Mouse (Mus musculus): ENCODE results near the gene Ncbp1. TPM values are rescaled to one million over a fixed set of nuclear protein-coding genes. Genes with fewer than 3 reads are reported as not detected.

Gene Ncbp1
- 74.6 and 92.0 TPM in 2 replicates for polyA plus RNA-seq (2014; fragmentation: Nextera tagmentation; extraction: Ambion mirVana)

- under 1% methylated on average over 89 of the region's 90 CpGs for WGBS
- Histone ChIP-seq H3K36me3 (ENCODE audit: control insufficient read depth, insufficient read depth, low read length) (peaks cover 3% of the 10 kb centered on the region; the same call in 1 of the 2 replicates), H3K27ac (ENCODE audit: low read depth, low read length) (peak within 1 kb of the TSS; percentile 96), H3K9me3 (ENCODE audit: control insufficient read depth, low read length) (no peaks in the 10 kb centered on the region), H3K9ac (replicated peaks; ENCODE audit: low read depth, low read length) (peak within 1 kb of the TSS; percentile 96), H3K4me3 (ENCODE audit: low read depth, low read length) (peak within 1 kb of the TSS; percentile 95), H3K27me3 (ENCODE audit: control insufficient read depth, insufficient read depth, low read length) (no peaks in the 10 kb centered on the region), H3K4me1 (ENCODE audit: control insufficient read depth, insufficient read depth, low read length) (peaks cover 18% of the 10 kb centered on the region), H3K4me2 (ENCODE audit: low read depth, low read length) (peak within 1 kb of the TSS; percentile 88)
- ATAC-seq (ENCODE audit: low read depth), result peak; percentile 95
Measured at GRCm38 (mm10) chr4:46138287-46139222, at the start of gene Ncbp1, which contains the start of gene Tstd2. TSS of gene Ncbp1 (plus strand) at chr4:46138613. TSS of gene Tstd2 (minus strand) at chr4:46138694.

GRCm38 (mm10) chr4:46089524-46090125 is 48.8 kb upstream of the Ncbp1 start:
- H3K9me3 ChIP-seq (ENCODE audit: control insufficient read depth, low read length), result no peaks in the 10 kb centered on the region
- no peak for ATAC-seq (ENCODE audit: low read depth)
- 30% methylated on average over 14 of the region's 14 CpGs for WGBS
- H3K4me1 ChIP-seq (ENCODE audit: control insufficient read depth, insufficient read depth, low read length), result no peaks in the 10 kb centered on the region; the same call in 1 of the 2 replicates
- H3K9ac ChIP-seq (replicated peaks; ENCODE audit: low read depth, low read length), result no peak overlapping the region
- no peak overlapping the region for H3K4me3 ChIP-seq (ENCODE audit: low read depth, low read length)
- no peak overlapping the region for H3K4me2 ChIP-seq (ENCODE audit: low read depth, low read length)
- no peaks in the 10 kb centered on the region for H3K27me3 ChIP-seq (ENCODE audit: control insufficient read depth, insufficient read depth, low read length)
- H3K36me3 ChIP-seq (ENCODE audit: control insufficient read depth, insufficient read depth, low read length), result no peaks in the 10 kb centered on the region
- no peak overlapping the region for H3K27ac ChIP-seq (ENCODE audit: low read depth, low read length)

- Histone ChIP-seq H3K4me3 (ENCODE audit: low read depth, low read length) (no peak overlapping the region), H3K4me2 (ENCODE audit: low read depth, low read length) (no peak overlapping the region), H3K9ac (replicated peaks; ENCODE audit: low read depth, low read length) (no peak overlapping the region), H3K27me3 (ENCODE audit: control insufficient read depth, insufficient read depth, low read length) (no peaks in the 10 kb centered on the region), H3K9me3 (ENCODE audit: control insufficient read depth, low read length) (no peaks in the 10 kb centered on the region), H3K4me1 (ENCODE audit: control insufficient read depth, insufficient read depth, low read length) (0 out of 2 replicates have a peak, but pooled peaks cover 3% of the 10 kb centered on the region), H3K36me3 (ENCODE audit: control insufficient read depth, insufficient read depth, low read length) (no peaks in the 10 kb centered on the region), H3K27ac (ENCODE audit: low read depth, low read length) (no peak overlapping the region)
- ATAC-seq (ENCODE audit: low read depth), result no peak
- WGBS, result 91% methylated on average over 5 of the region's 5 CpGs
Measured at GRCm38 (mm10) chr4:46092429-46093076, 45.9 kb upstream of the Ncbp1 start.

- no peaks in the 10 kb centered on the region for H3K9me3 ChIP-seq (ENCODE audit: control insufficient read depth, low read length)
- H3K36me3 ChIP-seq (ENCODE audit: control insufficient read depth, insufficient read depth, low read length), result no peaks in the 10 kb centered on the region
- H3K27ac ChIP-seq (ENCODE audit: low read depth, low read length), result no peak overlapping the region
- 0 out of 2 replicates have a peak, but pooled peaks cover 3% of the 10 kb centered on the region for H3K4me1 ChIP-seq (ENCODE audit: control insufficient read depth, insufficient read depth, low read length)
- H3K4me2 ChIP-seq (ENCODE audit: low read depth, low read length), result no peak overlapping the region
- H3K4me3 ChIP-seq (ENCODE audit: low read depth, low read length), result no peak overlapping the region
- H3K27me3 ChIP-seq (ENCODE audit: control insufficient read depth, insufficient read depth, low read length), result no peaks in the 10 kb centered on the region
- peak; percentile 46; the same call in 1 of the 2 replicates for ATAC-seq (ENCODE audit: low read depth)
- 53% methylated on average over 15 of the region's 15 CpGs for WGBS
- H3K9ac ChIP-seq (replicated peaks; ENCODE audit: low read depth, low read length), result no peak overlapping the region
Measured at GRCm38 (mm10) chr4:46094916-46095825, 43.2 kb upstream of the Ncbp1 start.

- 94% methylated on average over 3 of the region's 3 CpGs for WGBS
- Histone ChIP-seq H3K27me3 (ENCODE audit: control insufficient read depth, insufficient read depth, low read length) (no peaks in the 10 kb centered on the region), H3K4me3 (ENCODE audit: low read depth, low read length) (no peak overlapping the region), H3K4me1 (ENCODE audit: control insufficient read depth, insufficient read depth, low read length) (0 out of 2 replicates have a peak, but pooled peaks cover 3% of the 10 kb centered on the region), H3K9me3 (ENCODE audit: control insufficient read depth, low read length) (no peaks in the 10 kb centered on the region), H3K4me2 (ENCODE audit: low read depth, low read length) (no peak overlapping the region), H3K36me3 (ENCODE audit: control insufficient read depth, insufficient read depth, low read length) (no peaks in the 10 kb centered on the region), H3K27ac (ENCODE audit: low read depth, low read length) (no peak overlapping the region), H3K9ac (replicated peaks; ENCODE audit: low read depth, low read length) (no peak overlapping the region)
- ATAC-seq (ENCODE audit: low read depth), result no peak
Measured at GRCm38 (mm10) chr4:46095826-46096159, 42.6 kb upstream of the Ncbp1 start.

GRCm38 (mm10) chr4:46096546-46096945 is 41.9 kb upstream of the Ncbp1 start:
- WGBS, result 90% methylated on average over 7 of the region's 7 CpGs
- Histone ChIP-seq H3K27ac (ENCODE audit: low read depth, low read length) (no peak overlapping the region), H3K36me3 (ENCODE audit: control insufficient read depth, insufficient read depth, low read length) (no peaks in the 10 kb centered on the region), H3K4me3 (ENCODE audit: low read depth, low read length) (no peak overlapping the region), H3K9ac (replicated peaks; ENCODE audit: low read depth, low read length) (no peak overlapping the region), H3K27me3 (ENCODE audit: control insufficient read depth, insufficient read depth, low read length) (no peaks in the 10 kb centered on the region), H3K4me2 (ENCODE audit: low read depth, low read length) (no peak overlapping the region), H3K4me1 (ENCODE audit: control insufficient read depth, insufficient read depth, low read length) (0 out of 2 replicates have a peak, but pooled peaks cover 3% of the 10 kb centered on the region), H3K9me3 (ENCODE audit: control insufficient read depth, low read length) (no peaks in the 10 kb centered on the region)
- ATAC-seq (ENCODE audit: low read depth), result no peak

GRCm38 (mm10) chr4:46097591-46097990 is 40.8 kb upstream of the Ncbp1 start:
- 93% methylated on average over 2 of the region's 2 CpGs for WGBS
- H3K36me3 ChIP-seq (ENCODE audit: control insufficient read depth, insufficient read depth, low read length), result no peaks in the 10 kb centered on the region
- no peak overlapping the region for H3K27ac ChIP-seq (ENCODE audit: low read depth, low read length)
- no peak overlapping the region for H3K9ac ChIP-seq (replicated peaks; ENCODE audit: low read depth, low read length)
- H3K9me3 ChIP-seq (ENCODE audit: control insufficient read depth, low read length), result no peaks in the 10 kb centered on the region
- no peak overlapping the region for H3K4me2 ChIP-seq (ENCODE audit: low read depth, low read length)
- no peak for ATAC-seq (ENCODE audit: low read depth)
- no peaks in the 10 kb centered on the region for H3K27me3 ChIP-seq (ENCODE audit: control insufficient read depth, insufficient read depth, low read length)
- H3K4me1 ChIP-seq (ENCODE audit: control insufficient read depth, insufficient read depth, low read length), result 0 out of 2 replicates have a peak, but pooled peaks cover 3% of the 10 kb centered on the region
- no peak overlapping the region for H3K4me3 ChIP-seq (ENCODE audit: low read depth, low read length)

- Histone ChIP-seq H3K9me3 (ENCODE audit: control insufficient read depth, low read length) (no peaks in the 10 kb centered on the region), H3K4me3 (ENCODE audit: low read depth, low read length) (no peak overlapping the region), H3K27me3 (ENCODE audit: control insufficient read depth, insufficient read depth, low read length) (no peaks in the 10 kb centered on the region), H3K36me3 (ENCODE audit: control insufficient read depth, insufficient read depth, low read length) (no peaks in the 10 kb centered on the region), H3K4me2 (ENCODE audit: low read depth, low read length) (no peak overlapping the region), H3K4me1 (ENCODE audit: control insufficient read depth, insufficient read depth, low read length) (0 out of 2 replicates have a peak, but pooled peaks cover 3% of the 10 kb centered on the region), H3K27ac (ENCODE audit: low read depth, low read length) (no peak overlapping the region), H3K9ac (replicated peaks; ENCODE audit: low read depth, low read length) (no peak overlapping the region)
- no peak for ATAC-seq (ENCODE audit: low read depth)
- WGBS, result 84% methylated on average over 9 of the region's 9 CpGs
Measured at GRCm38 (mm10) chr4:46099132-46099531, 39.3 kb upstream of the Ncbp1 start.

Data from neural tube, embryonic 14.5 days (tissue).